Mouse (Mus musculus) hindbrain, embryonic 16.5 days (tissue): ENCODE data around the gene Il4i1. TPM values are rescaled to one million over a fixed set of nuclear protein-coding genes. Genes with fewer than 3 reads are reported as not detected.
A peak's percentile ranks its signal among the peaks of the same experiment; 100 is the strongest.

Source experiments
- ATAC-seq: fragments of 200-750 bp; cut with Nextera tagmentation; 2 replicates; pipeline ENCODE4 v1.8.0; 2017; ENCODE audit warnings: moderate TSS enrichment, moderate library complexity
- H3K27ac ChIP-seq: fragments of 300-500 bp; sonication (generic); 2 replicates; pipeline ENCODE4 v1.5.1; 2014; ENCODE audit warnings: low read depth, mild to moderate bottlenecking, control low read depth, low read length, moderate library complexity
- H3K27me3 ChIP-seq: fragments of 300-500 bp; sonication (generic); replicated peaks from 2 replicates; pipeline ENCODE4 v1.6.1; 2014; ENCODE audit warnings: low read length; ENCODE audit not compliant: control insufficient read depth, insufficient read depth
- H3K36me3 ChIP-seq: fragments of 300-500 bp; sonication (generic); 2 replicates; pipeline ENCODE4 v1.6.1; 2014; ENCODE audit warnings: mild to moderate bottlenecking, low read length, moderate library complexity, mixed read lengths; ENCODE audit not compliant: control insufficient read depth, insufficient read depth
- H3K4me1 ChIP-seq: fragments of 300-500 bp; sonication (generic); 2 replicates; pipeline ENCODE4 v1.6.1; 2014; ENCODE audit warnings: low read depth, low read length; ENCODE audit not compliant: control insufficient read depth, insufficient read depth
- H3K4me2 ChIP-seq: fragments of 300-500 bp; sonication (generic); 2 replicates; pipeline ENCODE4 v1.6.1; 2014; ENCODE audit warnings: mild to moderate bottlenecking, low read length, control low read depth, moderate library complexity
- H3K4me3 ChIP-seq: fragments of 300-500 bp; sonication (generic); 2 replicates; pipeline ENCODE4 v1.5.1; 2014; ENCODE audit warnings: mild to moderate bottlenecking, low read length, control low read depth, moderate library complexity
- H3K9ac ChIP-seq: fragments of 300-500 bp; sonication (generic); 2 replicates; pipeline ENCODE4 v1.6.1; 2014; ENCODE audit warnings: low read depth, mild to moderate bottlenecking, control low read depth, low read length, moderate library complexity
- H3K9me3 ChIP-seq: fragments of 300-500 bp; sonication (generic); 2 replicates; pipeline ENCODE4 v1.6.1; 2014; ENCODE audit warnings: mild to moderate bottlenecking, low read length, moderate library complexity; ENCODE audit not compliant: control insufficient read depth
- WGBS: fragments of 180-500 bp; shearing (Covaris S2); extraction: QIAGEN DNeasy Blood & Tissue Kit; methylation state at CpG from one replicate; pipeline ENCODE4 v1.1.7; 2014; 5-methylcytosine and 5-hydroxymethylcytosine counted together
- polyA plus RNA-seq: library from polyadenylated mRNA; unstranded; fragments of >200 nt; fragmentation: Nextera tagmentation; extraction: Ambion mirVana; gene quantifications from 2 replicates; pipeline ENCODE4 v1.2.1, GENCODE M21; 2015

Gene Il4i1
- polyA plus RNA-seq, 1 experiment from 2014 or later, result 1.7 TPM

DNA sequence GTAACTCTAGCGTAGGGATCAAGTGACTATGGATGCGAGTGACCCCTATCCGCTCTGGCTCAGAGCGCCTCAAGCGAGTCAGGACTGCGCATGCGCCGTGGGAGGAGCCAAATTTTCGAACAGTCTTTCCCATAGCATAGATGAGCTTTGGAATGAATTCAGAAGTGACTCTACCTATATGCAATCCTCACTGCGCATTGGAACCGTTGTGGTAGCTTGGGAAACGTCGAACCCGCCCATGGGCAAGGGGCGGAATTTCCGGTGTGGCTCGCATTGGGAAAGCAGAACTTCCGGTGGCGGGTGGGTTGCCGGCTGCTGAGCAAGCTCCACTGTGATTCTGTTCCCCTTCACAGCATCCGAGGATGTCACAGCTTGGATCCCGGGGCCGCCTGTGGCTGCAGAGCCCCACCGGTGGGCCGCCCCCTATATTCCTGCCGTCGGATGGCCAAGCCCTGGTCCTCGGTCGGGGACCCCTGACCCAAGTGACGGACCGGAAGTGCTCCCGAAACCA is 40.9 kb downstream of the Il4i1 start, which contains the start of gene Pnkp:
TSS of gene Pnkp (plus strand) at position 98 of the 511 bp plus-strand sequence.
- Histone ChIP-seq H3K27me3 (no peaks in the 10 kb centered on the region), H3K36me3 (peaks cover 5% of the 10 kb centered on the region; the same call in 1 of the 2 replicates), H3K4me3 (peak within 1 kb of the TSS; percentile 80), H3K4me2 (peak within 1 kb of the TSS; percentile 90), H3K9me3 (no peaks in the 10 kb centered on the region), H3K9ac (peak within 1 kb of the TSS; percentile 86), H3K4me1 (peaks cover 31% of the 10 kb centered on the region), H3K27ac (peak within 1 kb of the TSS; percentile 96)
- peak; percentile 73 for ATAC-seq
- under 1% methylated on average over 32 of the region's 32 CpGs for WGBS

DNA sequence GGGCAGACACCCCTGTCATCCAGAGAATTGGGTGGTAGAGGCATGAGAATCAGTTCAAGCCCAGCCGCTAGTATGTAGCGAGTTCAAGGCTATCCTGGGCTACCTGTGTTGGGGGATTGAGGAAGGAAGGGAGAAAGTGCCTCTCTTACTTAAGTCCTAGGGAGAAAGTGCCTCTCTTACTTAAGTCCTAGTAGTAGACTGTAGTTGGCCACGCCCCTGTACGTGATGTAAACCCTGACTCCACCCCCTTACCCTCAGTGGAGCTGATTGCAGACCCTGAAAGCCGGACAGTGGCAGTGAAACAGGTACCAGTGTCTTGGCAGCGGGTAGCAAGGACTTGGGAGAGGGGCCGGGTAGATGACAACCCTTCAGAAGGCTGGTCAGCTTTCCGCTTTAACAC is 41.7 kb downstream of the Il4i1 start:
- Histone ChIP-seq H3K9ac (peak overlapping the region; percentile 86), H3K27ac (peak overlapping the region; percentile 96), H3K27me3 (no peaks in the 10 kb centered on the region), H3K4me2 (peak overlapping the region; percentile 90), H3K36me3 (peaks cover 13% of the 10 kb centered on the region), H3K4me3 (peak overlapping the region; percentile 80), H3K4me1 (peaks cover 31% of the 10 kb centered on the region), H3K9me3 (no peaks in the 10 kb centered on the region)
- WGBS, result 30% methylated on average over 8 of the region's 8 CpGs
- no peak for ATAC-seq

DNA sequence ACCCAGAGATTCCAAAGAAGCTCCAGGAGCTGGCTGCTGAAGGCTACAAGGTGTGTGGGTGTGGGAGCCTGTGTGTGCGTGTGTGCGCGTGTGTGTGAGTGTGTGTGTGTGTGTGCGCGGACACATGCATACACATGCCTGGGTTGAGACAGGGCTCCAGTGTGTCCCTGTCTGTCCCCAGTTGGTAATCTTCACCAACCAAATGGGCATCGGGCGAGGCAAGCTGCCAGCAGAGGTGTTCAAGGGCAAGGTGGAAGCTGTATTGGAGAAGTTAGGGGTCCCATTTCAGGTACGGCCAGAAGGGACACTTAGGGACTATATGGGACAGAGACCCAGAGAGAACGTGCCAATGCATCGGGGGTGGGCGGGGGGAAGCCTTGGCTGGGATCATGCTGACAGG is 43.7 kb downstream of the Il4i1 start:
- Histone ChIP-seq H3K4me1 (peaks cover 25% of the 10 kb centered on the region), H3K9ac (no peak overlapping the region), H3K4me2 (no peak overlapping the region), H3K4me3 (no peak overlapping the region), H3K27ac (no peak overlapping the region), H3K9me3 (no peaks in the 10 kb centered on the region), H3K36me3 (peaks cover 33% of the 10 kb centered on the region), H3K27me3 (no peaks in the 10 kb centered on the region)
- WGBS, result 92% methylated on average over 11 of the region's 11 CpGs
- ATAC-seq, result no peak

DNA sequence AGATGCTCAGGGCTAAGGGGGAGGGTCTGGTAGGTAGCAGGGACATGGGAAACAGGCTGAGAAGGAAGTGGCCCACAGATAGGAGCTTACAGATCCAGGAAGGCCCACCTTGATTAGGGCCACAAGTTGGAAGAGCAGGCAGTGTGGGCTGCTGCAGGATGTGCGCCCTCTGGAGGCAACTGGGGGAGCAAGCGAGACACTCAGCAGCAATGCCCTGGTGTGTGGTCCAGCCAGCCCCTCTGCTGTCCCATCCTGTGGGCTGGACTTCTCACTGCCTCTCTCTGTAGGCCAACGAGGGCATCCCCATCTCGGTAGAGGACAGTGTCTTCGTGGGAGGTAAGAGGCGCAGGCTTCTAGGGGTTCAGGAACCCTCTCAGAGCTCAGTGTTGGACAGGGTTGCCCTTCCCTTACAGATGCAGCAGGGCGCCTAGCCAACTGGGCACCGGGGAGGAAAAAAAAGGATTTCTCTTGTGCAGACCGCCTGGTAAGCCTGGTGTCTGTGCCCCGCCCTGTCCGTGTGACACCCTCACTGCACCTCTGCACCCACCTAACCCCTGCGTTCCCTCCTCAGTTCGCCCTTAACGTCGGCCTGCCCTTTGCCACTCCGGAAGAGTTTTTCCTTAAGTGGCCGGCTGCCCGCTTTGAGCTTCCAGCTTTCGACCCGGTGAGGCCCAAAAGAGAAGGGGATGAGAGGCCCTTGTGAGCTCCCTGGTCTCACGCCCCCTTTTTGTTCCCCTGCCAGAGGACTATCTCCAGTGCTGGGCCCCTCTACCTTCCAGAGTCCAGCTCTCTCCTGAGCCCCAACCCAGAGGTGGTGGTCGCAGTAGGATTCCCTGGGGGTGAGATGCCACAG is 44.6 kb downstream of the Il4i1 start:
- 60% methylated on average over 22 of the region's 22 CpGs for WGBS
- Histone ChIP-seq H3K4me2 (no peak overlapping the region), H3K27ac (0 out of 2 replicates have a peak overlapping the region, but pooled peaks have one; percentile 23), H3K4me3 (no peak overlapping the region), H3K9me3 (no peaks in the 10 kb centered on the region), H3K27me3 (no peaks in the 10 kb centered on the region), H3K4me1 (peaks cover 33% of the 10 kb centered on the region), H3K36me3 (peaks cover 36% of the 10 kb centered on the region), H3K9ac (peak overlapping the region; percentile 43)
- ATAC-seq, result peak; percentile 35; the same call in 1 of the 2 replicates

DNA sequence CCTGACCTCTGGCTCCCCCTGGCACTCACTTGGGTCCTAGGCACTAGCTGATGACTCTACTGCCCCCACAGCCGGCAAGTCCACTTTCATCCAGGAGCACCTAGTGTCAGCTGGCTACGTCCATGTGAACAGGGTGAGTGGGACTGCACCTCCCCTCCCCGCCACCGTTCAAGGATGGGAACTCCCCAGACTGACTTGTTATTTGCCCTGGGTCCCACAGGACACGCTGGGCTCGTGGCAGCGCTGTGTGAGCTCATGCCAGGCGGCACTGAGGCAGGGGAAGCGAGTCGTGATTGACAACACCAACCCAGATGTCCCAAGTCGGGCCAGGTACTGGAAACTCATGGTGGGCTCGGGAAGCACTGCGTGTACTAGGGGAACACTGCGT is 45.2 kb downstream of the Il4i1 start:
- Histone ChIP-seq H3K9ac (no peak overlapping the region), H3K4me1 (peaks cover 37% of the 10 kb centered on the region), H3K27ac (no peak overlapping the region), H3K4me3 (no peak overlapping the region), H3K27me3 (no peaks in the 10 kb centered on the region), H3K9me3 (no peaks in the 10 kb centered on the region), H3K4me2 (no peak overlapping the region), H3K36me3 (peaks cover 36% of the 10 kb centered on the region)
- no peak for ATAC-seq
- 78% methylated on average over 14 of the region's 14 CpGs for WGBS

DNA sequence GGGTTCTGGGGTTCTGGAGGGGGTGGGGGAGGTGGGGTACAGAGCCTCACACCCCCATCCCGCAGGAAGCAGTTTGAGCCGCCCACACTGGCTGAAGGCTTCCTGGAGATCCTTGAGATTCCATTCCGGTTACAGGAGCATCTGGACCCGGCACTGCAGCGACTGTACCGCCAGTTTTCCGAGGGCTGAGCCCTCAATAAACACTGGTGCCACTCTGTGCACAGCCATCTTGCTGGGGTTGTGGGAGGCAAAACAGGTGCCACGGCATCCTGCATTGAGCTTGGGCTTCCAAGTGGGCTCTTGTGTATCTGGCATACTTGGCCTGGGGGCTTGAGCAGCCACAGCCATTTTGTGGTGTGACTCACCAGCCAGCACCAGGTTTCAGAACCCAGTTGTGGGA is 46.2 kb downstream of the Il4i1 start:
- Histone ChIP-seq H3K27ac (no peak overlapping the region), H3K9ac (no peak overlapping the region), H3K4me2 (no peak overlapping the region), H3K4me1 (peaks cover 44% of the 10 kb centered on the region), H3K36me3 (peaks cover 36% of the 10 kb centered on the region), H3K4me3 (no peak overlapping the region), H3K9me3 (no peaks in the 10 kb centered on the region), H3K27me3 (no peaks in the 10 kb centered on the region)
- ATAC-seq, result no peak
- WGBS, result 89% methylated on average over 8 of the region's 8 CpGs

DNA sequence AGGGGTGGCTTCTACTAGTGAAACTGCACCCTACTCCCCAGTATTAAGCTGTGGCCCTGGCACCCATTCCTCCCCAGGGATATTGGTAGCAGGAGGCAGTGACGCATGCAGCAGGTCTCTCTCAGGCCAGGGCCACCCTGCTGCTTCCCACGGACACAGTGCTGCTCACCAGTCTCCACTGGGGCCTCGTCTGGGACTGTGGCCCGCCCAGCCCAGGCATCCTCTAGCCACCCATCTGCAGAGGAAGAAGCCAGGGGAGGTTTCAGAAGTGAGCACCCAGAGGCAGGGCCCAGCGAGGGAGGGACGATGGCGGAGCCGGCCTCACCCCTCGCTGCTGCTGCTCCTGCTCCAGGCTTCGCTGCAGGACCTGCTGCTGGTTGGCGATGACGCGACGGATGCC is 47.0 kb downstream of the Il4i1 start:
- Histone ChIP-seq H3K27me3 (no peaks in the 10 kb centered on the region), H3K9me3 (no peaks in the 10 kb centered on the region), H3K4me3 (no peak overlapping the region), H3K27ac (no peak overlapping the region), H3K9ac (no peak overlapping the region), H3K4me2 (no peak overlapping the region), H3K4me1 (peaks cover 47% of the 10 kb centered on the region), H3K36me3 (peaks cover 36% of the 10 kb centered on the region)
- WGBS, result 88% methylated on average over 14 of the region's 14 CpGs
- ATAC-seq, result no peak

DNA sequence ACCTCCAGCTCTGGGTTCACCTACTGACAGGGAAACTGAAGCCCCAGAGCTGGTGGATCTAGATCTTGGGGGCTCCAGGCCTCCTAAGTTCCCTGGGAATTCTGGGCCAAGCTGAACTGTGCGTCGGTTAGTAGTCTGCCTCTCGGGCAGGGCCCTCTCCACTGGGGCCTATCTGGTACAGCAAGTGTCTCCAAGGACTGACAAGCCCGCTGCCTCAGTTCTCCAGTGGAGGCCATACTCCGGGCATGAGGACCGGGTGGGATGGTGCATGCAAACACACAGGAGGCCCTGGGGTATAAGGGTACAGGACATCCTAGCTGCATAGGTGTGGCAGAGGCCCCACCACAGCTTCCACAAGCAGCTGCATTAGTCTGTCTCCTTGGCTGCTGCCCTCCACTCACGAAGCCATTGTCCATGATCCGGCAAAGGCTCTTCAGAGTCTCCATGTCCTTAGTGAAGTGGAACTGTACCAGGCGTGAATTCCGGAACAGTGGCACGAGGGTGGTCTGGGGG is 47.9 kb downstream of the Il4i1 start:
- WGBS, result 85% methylated on average over 11 of the region's 11 CpGs
- Histone ChIP-seq H3K9me3 (no peaks in the 10 kb centered on the region), H3K4me2 (no peak overlapping the region), H3K4me3 (no peak overlapping the region), H3K4me1 (peaks cover 46% of the 10 kb centered on the region), H3K27ac (no peak overlapping the region), H3K36me3 (peaks cover 36% of the 10 kb centered on the region), H3K27me3 (no peaks in the 10 kb centered on the region), H3K9ac (no peak overlapping the region; the same call in 1 of the 2 replicates)
- ATAC-seq, result no peak
